Mouse (Mus musculus) kidney, embryonic 15.5 days (tissue): ENCODE results near the gene Sfmbt1. TPM values are rescaled to one million over a fixed set of nuclear protein-coding genes. Genes with fewer than 3 reads are reported as not detected.
A peak's percentile ranks its signal among the peaks of the same experiment; 100 is the strongest.

ENCODE experiments used
- ATAC-seq: fragments of 200-750 bp; cut with Nextera tagmentation; replicated peaks from 2 replicates; pipeline ENCODE4 v1.8.0; 2017; ENCODE audit warnings: moderate TSS enrichment; ENCODE audit not compliant: low FRiP score
- H3K27ac ChIP-seq: fragments of 300-500 bp; sonication (generic); 2 replicates; pipeline ENCODE4 v1.5.1; 2015; ENCODE audit warnings: mild to moderate bottlenecking, inconsistent platforms
- H3K27me3 ChIP-seq: fragments of 300-500 bp; sonication (generic); 2 replicates; pipeline ENCODE4 v1.6.1; 2015; ENCODE audit warnings: inconsistent platforms
- H3K36me3 ChIP-seq: fragments of 300-500 bp; sonication (generic); 2 replicates; pipeline ENCODE4 v1.6.1; 2015; ENCODE audit warnings: inconsistent platforms
- H3K4me1 ChIP-seq: fragments of 300-500 bp; sonication (generic); 2 replicates; pipeline ENCODE4 v1.6.1; 2015; ENCODE audit warnings: inconsistent platforms
- H3K4me2 ChIP-seq: fragments of 300-500 bp; sonication (generic); 2 replicates; pipeline ENCODE4 v1.6.1; 2015; ENCODE audit warnings: moderate library complexity, mild to moderate bottlenecking, inconsistent platforms
- H3K4me3 ChIP-seq: fragments of 300-500 bp; sonication (generic); replicated peaks from 2 replicates; pipeline ENCODE4 v1.5.1; 2015; ENCODE audit warnings: mild to moderate bottlenecking, inconsistent platforms
- H3K9ac ChIP-seq: fragments of 300-500 bp; sonication (generic); 2 replicates; pipeline ENCODE4 v1.6.1; 2015; ENCODE audit warnings: mild to moderate bottlenecking, inconsistent platforms
- H3K9me3 ChIP-seq: fragments of 300-500 bp; sonication (generic); replicated peaks from 2 replicates; pipeline ENCODE4 v1.6.1; 2016; ENCODE audit warnings: inconsistent platforms
- WGBS: fragments of 180-500 bp; shearing (Covaris S2); methylation state at CpG from one replicate; pipeline ENCODE4 v1.1.7; 2015; ENCODE audit warnings: mixed read lengths; 5-methylcytosine and 5-hydroxymethylcytosine counted together
- polyA plus RNA-seq: library from polyadenylated mRNA; unstranded; fragments of >200 nt; fragmentation: Nextera tagmentation; extraction: Ambion mirVana; gene quantifications from 2 replicates; pipeline ENCODE4 v1.2.1, GENCODE M21; 2015

Sfmbt1 gene
- polyA plus RNA-seq, 1 experiment from 2014 or later: 14.7 TPM

DNA sequence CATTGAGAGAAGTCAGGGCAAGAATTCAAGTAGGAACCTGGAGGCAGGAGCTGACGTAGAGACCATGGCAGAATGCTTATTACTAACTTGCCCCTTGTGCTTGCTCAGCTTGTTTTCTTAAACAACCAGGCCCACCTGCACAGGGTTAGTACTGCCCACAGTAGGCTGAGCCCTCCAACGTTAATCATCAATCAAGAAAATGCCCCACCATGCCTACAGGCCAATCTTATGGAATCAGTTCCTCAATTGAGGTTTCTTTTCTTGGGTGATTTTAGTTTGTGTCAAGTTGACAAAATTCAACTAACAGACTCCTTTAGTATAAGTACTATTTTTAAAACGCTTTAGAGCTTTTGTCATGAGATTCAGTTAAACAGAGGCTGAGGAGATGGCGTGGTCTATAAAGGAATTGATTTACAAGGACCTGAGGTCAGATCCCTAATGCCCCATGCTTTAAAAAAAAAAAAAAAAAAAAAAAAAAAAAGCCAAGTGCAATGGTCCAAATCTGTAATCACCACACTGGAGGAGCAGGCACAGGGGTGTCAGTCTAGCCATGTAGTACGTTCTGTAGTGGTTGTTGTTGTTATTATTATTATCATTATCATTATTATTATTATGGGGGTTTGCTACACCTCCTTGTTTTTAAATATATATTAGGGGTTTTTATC is 48.4 kb downstream of the Sfmbt1 start:
- no peak overlapping the region for H3K4me3 ChIP-seq
- peak overlapping the region; percentile 45; the same call in 1 of the 2 replicates for H3K27ac ChIP-seq
- ATAC-seq: peak; percentile 76; the same call in 1 of the 2 replicates
- no peaks in the 10 kb centered on the region for H3K9me3 ChIP-seq
- peaks cover 4% of the 10 kb centered on the region; the same call in 1 of the 2 replicates for H3K36me3 ChIP-seq
- WGBS: 45% methylated on average over 5 of the region's 5 CpGs
- H3K9ac ChIP-seq: no peak overlapping the region
- H3K4me2 ChIP-seq: no peak overlapping the region
- 0 out of 2 replicates have a peak, but pooled peaks cover 6% of the 10 kb centered on the region for H3K4me1 ChIP-seq
- H3K27me3 ChIP-seq: no peaks in the 10 kb centered on the region

DNA sequence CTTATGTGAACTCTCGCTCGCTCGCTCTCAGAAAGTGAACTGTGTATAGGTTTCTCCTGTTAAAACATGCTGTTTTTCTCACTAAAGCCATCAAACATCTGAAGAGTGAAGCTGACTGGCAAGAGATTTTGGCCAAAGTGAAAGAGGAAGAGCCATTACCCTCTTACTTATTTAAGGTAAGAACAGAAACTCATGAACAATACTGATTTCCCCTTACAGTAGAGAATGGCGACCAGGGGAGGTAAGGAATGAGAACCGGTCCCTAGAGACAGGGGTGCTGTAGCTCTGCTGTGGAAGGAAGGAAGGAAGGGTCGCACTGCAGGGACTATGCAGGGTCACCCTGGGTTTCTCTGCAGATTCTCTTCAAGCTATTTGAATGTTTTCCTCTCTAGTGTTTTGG is 70.0 kb downstream of the Sfmbt1 start:
- peaks cover 37% of the 10 kb centered on the region for H3K36me3 ChIP-seq
- no peak overlapping the region for H3K27ac ChIP-seq
- no peak overlapping the region for H3K9ac ChIP-seq
- H3K4me3 ChIP-seq: no peak overlapping the region
- no peaks in the 10 kb centered on the region for H3K9me3 ChIP-seq
- ATAC-seq: no peak
- no peaks in the 10 kb centered on the region for H3K4me1 ChIP-seq
- WGBS: 88% methylated on average over 6 of the region's 6 CpGs
- H3K27me3 ChIP-seq: no peaks in the 10 kb centered on the region
- no peak overlapping the region for H3K4me2 ChIP-seq

DNA sequence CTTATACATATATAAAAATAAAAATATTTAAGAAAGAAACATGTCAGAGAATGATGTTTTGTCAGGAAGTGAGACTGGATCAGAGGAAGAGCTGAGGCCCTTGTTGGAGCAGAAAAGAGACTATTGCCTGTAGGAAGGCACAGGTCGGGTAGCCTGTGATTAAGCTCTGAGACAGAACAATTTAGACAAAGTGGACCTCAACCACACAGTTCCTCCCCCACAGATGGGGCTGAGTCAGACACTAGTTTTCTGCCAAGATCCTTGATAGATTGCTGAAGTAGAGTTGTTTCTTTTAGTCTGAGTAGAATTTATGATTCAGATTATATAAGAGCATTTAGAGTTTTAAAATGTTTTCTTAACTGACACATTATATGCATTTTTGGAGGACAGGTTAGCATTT is 74.8 kb downstream of the Sfmbt1 start:
- no peak overlapping the region for H3K9ac ChIP-seq

DNA sequence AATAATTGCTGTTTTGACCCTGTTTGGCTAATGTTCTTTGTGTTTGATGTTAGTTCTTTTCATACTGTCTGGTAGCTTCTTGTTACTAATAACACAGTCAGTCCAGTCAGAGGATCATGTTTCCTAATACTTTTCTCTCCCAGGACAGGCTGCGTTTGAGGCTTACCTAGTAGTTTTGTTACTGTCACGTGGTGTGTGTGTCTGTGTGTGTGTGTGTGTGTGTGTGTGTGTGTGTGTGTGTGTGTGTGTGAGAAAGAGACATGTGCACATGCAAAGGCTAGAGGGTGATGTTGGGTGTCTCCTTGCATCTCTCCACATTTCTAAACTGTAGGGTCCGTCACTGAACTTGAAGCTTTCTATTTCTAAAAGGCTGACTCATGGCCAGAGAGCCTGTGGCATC is 78.2 kb downstream of the Sfmbt1 start:
- no peak overlapping the region for H3K27ac ChIP-seq
- no peak overlapping the region for H3K4me2 ChIP-seq
- 67% methylated on average over 3 of the region's 3 CpGs for WGBS
- no peak overlapping the region for H3K4me3 ChIP-seq
- H3K27me3 ChIP-seq: no peaks in the 10 kb centered on the region
- no peaks in the 10 kb centered on the region for H3K9me3 ChIP-seq
- no peak overlapping the region for H3K9ac ChIP-seq
- no peaks in the 10 kb centered on the region for H3K4me1 ChIP-seq
- ATAC-seq: no peak
- peaks cover 28% of the 10 kb centered on the region for H3K36me3 ChIP-seq

More for the DNA sequence above, 74.8 kb downstream of the Sfmbt1 start:
- Histone ChIP-seq H3K9me3 (no peaks in the 10 kb centered on the region), H3K4me1 (no peaks in the 10 kb centered on the region), H3K27ac (no peak overlapping the region), H3K4me3 (no peak overlapping the region), H3K36me3 (peaks cover 40% of the 10 kb centered on the region), H3K4me2 (no peak overlapping the region), H3K27me3 (no peaks in the 10 kb centered on the region)
- 54% methylated on average over 1 of the region's 1 CpGs for WGBS
- no peak for ATAC-seq

DNA sequence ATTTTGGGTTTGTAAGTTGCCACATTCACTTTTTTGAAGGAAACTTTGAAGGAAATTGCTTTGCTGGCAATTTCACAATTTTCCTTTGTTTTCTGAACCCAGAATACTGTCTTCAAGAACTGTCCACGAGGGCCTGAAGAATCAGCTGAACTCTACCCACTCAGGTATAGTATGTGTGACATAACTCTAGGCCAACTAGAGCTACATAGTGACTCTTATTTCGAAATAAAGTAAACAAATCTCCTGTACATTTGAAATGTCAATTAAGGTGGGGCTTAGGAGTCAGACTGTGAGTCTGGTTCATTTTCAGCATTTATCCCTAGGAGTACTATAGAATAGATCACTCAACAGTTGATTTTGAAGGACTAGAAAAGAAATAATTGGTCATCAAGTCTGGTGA is 87.1 kb downstream of the Sfmbt1 start:
- Histone ChIP-seq H3K9ac (no peak overlapping the region), H3K36me3 (peaks cover 32% of the 10 kb centered on the region), H3K4me1 (no peaks in the 10 kb centered on the region), H3K27me3 (no peaks in the 10 kb centered on the region), H3K9me3 (no peaks in the 10 kb centered on the region), H3K4me3 (no peak overlapping the region), H3K4me2 (no peak overlapping the region), H3K27ac (no peak overlapping the region)
- ATAC-seq: no peak
- 85% methylated on average over 2 of the region's 2 CpGs for WGBS

DNA sequence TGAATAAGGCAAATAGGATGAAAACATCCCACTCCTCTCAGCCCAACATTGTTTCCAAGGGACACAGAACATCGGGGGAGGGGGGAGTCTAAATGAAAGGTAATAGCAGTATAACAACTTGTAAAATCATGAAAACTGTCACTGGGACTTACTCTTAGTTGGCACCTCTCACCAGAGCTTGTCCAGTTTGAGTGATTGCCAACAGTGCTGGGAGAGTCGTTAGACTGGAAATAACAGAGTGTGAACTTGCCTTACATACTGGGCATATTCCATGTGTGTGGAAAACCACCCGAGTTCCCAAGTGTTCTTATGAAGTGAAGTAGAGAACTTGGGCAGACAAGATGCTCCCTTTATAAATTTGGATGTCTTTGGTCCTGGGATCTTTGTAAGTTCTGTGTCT is 106.5 kb downstream of the Sfmbt1 start:
- ATAC-seq: no peak
- 83% methylated on average over 3 of the region's 3 CpGs for WGBS
- no peaks in the 10 kb centered on the region for H3K9me3 ChIP-seq

DNA sequence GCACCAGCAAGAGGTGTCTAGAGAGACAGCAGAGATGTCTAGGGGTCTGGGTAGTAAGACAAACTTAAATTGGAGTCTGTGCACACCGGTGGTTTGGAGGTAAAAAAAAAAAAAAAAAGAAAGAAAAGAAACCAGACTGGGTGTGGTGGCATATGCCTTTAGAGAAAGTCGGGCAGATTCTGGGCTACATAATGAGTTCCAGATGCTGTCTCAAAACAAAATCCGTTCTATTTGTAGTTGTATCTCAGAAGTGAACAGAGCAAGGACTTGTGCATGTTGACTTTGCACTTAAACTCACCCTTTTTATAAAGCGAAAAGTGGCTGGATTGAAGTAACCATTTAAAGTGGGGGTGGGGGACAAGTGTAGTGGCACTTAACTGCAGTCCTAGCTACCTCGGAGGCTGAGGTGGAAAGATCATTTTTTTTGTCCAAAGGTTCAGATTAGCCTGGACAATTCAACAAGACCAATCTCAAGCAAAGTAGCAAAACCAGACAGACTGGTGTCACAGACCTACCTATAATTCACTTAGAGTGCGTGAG is 109.9 kb downstream of the Sfmbt1 start:
- H3K4me1 ChIP-seq: peaks cover 39% of the 10 kb centered on the region
- WGBS: 57% methylated on average over 6 of the region's 6 CpGs
- H3K4me2 ChIP-seq: no peak overlapping the region
- H3K9ac ChIP-seq: no peak overlapping the region
- no peaks in the 10 kb centered on the region for H3K27me3 ChIP-seq
- no peak for ATAC-seq
- H3K27ac ChIP-seq: 0 out of 2 replicates have a peak overlapping the region, but pooled peaks have one; percentile 88
- no peak overlapping the region for H3K4me3 ChIP-seq
- H3K36me3 ChIP-seq: peaks cover 7% of the 10 kb centered on the region
- H3K9me3 ChIP-seq: no peaks in the 10 kb centered on the region

More for the DNA sequence above, 106.5 kb downstream of the Sfmbt1 start:
- Histone ChIP-seq H3K27ac (no peak overlapping the region), H3K4me3 (no peak overlapping the region), H3K4me2 (no peak overlapping the region), H3K9ac (no peak overlapping the region), H3K4me1 (peaks cover 10% of the 10 kb centered on the region), H3K27me3 (no peaks in the 10 kb centered on the region), H3K36me3 (peaks cover 36% of the 10 kb centered on the region)

DNA sequence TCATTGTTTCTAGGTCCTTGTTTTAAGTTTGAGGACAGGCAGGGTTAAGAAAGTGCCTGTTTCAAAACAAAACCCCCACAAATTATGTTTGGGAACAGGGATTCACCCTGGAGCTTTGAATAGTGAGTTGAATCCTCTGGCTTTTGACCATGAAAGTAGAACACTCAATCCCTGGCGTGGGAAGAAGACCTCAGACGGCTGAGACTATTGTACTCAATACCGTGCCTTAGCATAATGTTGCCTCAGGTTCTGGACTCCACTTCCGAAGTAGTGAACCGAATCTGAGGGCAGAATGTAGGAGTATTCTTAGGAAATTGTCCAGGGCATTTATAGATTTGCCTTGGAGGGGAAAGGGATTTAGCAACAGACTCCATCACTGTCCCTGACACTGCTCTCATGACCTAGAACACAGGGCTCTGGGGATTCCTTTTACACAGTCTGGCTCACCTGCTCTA is 110.4 kb downstream of the Sfmbt1 start:
- Histone ChIP-seq H3K9me3 (no peaks in the 10 kb centered on the region), H3K4me3 (peak overlapping the region; percentile 97), H3K27ac (peak overlapping the region; percentile 88), H3K4me1 (peaks cover 39% of the 10 kb centered on the region), H3K4me2 (peak overlapping the region; percentile 78), H3K36me3 (peaks cover 2% of the 10 kb centered on the region; the same call in 1 of the 2 replicates), H3K27me3 (no peaks in the 10 kb centered on the region), H3K9ac (no peak overlapping the region)
- ATAC-seq: peak; percentile 27; the same call in 1 of the 2 replicates
- WGBS: 27% methylated on average over 5 of the region's 5 CpGs

DNA sequence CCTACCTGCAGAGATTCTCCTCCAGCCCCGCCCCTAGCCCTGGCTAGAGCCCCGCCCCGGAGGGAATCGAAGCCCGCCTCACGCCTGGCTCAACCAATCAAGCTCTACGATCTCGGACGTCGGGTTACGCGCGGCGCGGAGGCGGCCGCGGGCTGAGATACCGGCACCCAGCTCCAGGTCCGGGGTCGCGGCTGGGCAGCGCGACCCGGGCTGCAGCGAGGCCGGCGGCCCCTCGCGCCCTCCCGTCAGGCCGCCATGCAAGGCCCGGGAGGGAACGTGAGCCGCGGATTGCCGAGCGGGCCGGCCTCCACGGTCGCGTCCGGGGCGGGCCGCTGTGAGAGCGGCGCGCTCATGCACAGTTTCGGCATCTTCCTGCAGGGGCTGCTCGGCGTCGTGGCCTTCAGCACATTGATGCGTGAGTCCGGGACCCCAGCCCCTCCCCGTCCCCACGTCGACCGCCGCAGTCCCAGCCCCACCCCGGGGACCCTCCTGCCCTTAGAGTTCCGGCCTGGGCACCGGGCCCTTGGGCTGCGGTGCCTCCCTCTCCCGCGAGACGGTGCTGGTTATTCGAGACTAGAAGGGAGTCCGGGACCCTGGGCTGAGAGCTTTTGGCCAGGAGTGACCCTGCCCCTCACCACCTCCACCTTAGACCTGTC is 111.0 kb downstream of the Sfmbt1 start, which contains the start of gene Tmem110:
Gene Tmem110, plus strand, starts transcription at position 115 of the 656 bp plus-strand sequence.
- WGBS: under 1% methylated on average over 64 of the region's 68 CpGs
- H3K4me2 ChIP-seq: peak within 1 kb of the TSS; percentile 78
- H3K9ac ChIP-seq: peak within 1 kb of the TSS; percentile 92
- H3K4me1 ChIP-seq: peaks cover 39% of the 10 kb centered on the region
- peak; percentile 96 for ATAC-seq
- no peaks in the 10 kb centered on the region for H3K36me3 ChIP-seq
- peak within 1 kb of the TSS; percentile 88 for H3K27ac ChIP-seq
- H3K27me3 ChIP-seq: no peaks in the 10 kb centered on the region
- peak within 1 kb of the TSS; percentile 97 for H3K4me3 ChIP-seq
- H3K9me3 ChIP-seq: no peaks in the 10 kb centered on the region

DNA sequence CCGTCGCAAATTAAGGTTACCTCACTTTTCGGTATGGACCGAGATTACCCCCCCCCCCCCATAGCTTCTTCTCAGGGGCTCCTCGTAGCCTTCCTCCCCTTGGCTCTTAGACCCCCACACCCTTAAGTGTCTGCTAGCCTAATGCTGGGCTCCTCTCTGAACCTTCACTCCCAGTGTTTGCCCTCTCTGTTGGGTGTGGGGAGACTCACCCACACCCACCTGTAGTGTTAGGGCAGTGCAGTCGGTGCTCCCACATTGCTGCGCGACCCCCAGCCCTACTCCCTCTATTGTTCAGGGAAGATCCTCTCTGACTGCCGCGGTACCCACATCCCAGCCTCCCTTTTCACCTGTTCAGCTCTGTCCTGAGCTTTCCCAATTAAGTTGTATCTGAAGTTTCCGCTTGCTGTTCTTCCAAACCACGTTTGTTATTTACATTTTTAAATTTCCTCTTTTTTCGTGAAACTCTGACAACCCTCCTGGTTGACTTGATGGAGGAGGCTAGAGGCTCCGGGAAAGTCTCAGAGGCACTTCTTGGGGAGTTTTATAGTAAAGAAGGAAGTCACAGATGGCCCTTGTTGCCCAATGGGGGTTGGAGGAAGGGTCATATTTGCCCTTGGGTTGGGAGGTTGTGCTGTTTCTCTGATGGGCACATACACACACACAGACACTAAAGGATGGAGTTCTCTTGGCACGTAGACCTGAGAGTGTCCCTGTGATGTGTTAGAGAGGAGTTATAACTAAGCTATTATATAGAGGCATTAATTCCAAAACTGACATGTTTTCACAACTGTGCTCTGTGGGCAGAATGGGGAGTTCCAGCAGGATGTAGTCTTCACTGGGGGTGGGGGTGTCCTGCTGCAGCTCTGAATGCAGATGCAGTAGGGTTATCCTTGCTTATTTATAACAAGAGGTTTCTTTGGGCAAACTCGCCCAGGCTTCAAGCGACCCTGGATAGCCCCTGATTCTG is 111.8 kb downstream of the Sfmbt1 start:
- H3K27ac ChIP-seq: no peak overlapping the region
- 16% methylated on average over 17 of the region's 17 CpGs for WGBS
- peak overlapping the region; percentile 92 for H3K9ac ChIP-seq
- no peaks in the 10 kb centered on the region for H3K36me3 ChIP-seq
- H3K27me3 ChIP-seq: no peaks in the 10 kb centered on the region
- ATAC-seq: peak; percentile 27
- peak overlapping the region; percentile 97 for H3K4me3 ChIP-seq
- peak overlapping the region; percentile 78 for H3K4me2 ChIP-seq
- H3K4me1 ChIP-seq: peaks cover 39% of the 10 kb centered on the region
- H3K9me3 ChIP-seq: no peaks in the 10 kb centered on the region

DNA sequence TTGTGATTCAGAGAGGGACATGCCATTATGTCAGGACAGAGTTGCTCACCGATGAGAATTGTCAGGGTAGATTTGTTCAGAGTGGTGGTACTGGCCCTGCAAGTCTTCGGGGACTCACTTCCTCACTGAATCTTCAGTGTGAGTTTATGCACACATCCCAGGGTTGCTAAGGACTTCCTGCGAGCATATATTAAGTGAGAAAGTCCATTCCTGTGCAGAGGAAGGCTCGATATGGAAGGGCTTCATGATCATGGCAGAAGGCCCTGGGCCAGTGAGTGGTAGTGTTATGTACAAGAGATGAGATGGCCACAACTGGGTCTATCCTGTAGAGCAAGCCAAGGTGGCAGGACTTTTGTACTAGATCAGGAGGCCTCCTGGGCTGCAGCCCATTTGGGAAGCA is 112.8 kb downstream of the Sfmbt1 start:
- no peaks in the 10 kb centered on the region for H3K9me3 ChIP-seq
- no peak overlapping the region for H3K4me3 ChIP-seq
- peaks cover 39% of the 10 kb centered on the region for H3K4me1 ChIP-seq
- 69% methylated on average over 4 of the region's 4 CpGs for WGBS
- H3K4me2 ChIP-seq: no peak overlapping the region
- no peaks in the 10 kb centered on the region for H3K27me3 ChIP-seq
- no peak overlapping the region for H3K9ac ChIP-seq
- no peak overlapping the region for H3K27ac ChIP-seq
- ATAC-seq: no peak
- no peaks in the 10 kb centered on the region for H3K36me3 ChIP-seq
